Mouse (Mus musculus): Measurements from ENCODE around the gene Abr. TPM values are rescaled to one million over a fixed set of nuclear protein-coding genes. Genes with fewer than 3 reads are reported as not detected.

Abr gene
- 210 and 215 TPM in 2 replicates for polyA plus RNA-seq (2012; rRNA removed)

DNA sequence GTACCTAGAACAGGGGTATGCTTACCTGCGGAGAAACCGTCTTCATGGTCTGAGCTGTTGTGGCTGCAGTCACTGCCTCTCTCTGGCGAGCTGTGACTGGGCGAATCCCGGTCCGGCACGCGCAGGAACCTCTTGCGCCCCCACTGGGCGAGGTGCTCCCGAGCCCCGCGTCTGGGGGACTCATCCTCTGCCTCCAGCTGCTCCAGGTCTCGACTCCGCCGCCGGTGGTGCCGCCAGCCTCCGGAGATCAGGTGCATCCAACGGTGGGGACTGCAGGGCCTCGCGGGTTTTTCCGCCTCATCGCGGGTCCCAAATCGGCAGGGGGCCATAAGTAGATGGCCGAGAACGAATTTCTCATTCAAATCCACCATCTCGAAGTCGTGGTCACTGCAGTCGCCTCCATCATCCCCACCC, at the start of gene Abr:
Gene Abr (minus strand): TSS at position 163 of the 414 bp plus-strand sequence.
- TF ChIP-seq CTCF (IDR thresholded peaks at IDR 0.05; ENCODE audit: borderline replicate concordance, extremely low read depth, insufficient read depth, insufficient read length) (peak; percentile 21; the same call in 1 of the 2 replicates), POLR2A (IDR thresholded peaks at IDR 0.05; ENCODE audit: borderline replicate concordance, extremely low read depth, insufficient read depth, insufficient read length, poor library complexity, severe bottlenecking) (no peak)
- DNase-seq (ENCODE audit: low read depth), result peak; percentile 51

DNA sequence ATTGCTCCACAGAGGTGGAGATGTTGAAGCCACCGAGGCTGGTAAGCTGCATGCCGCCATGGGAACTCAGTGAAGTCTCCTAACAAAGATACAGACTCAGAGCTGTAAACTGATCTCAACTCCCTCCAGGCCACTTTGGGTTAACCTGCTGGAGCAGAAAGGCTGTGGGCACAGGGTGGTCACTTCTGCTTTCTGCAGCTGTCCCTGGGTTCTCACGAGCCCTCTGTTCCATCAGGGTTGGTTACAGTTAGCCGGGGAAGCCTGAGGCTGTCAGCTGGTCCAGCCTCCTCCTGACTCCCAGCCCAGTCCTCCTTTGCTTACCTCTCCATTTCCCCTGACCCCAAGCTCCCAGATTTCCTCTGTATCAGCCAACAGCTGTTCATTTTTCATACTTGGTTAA, 45.7 kb upstream of the Abr start:
- no peak for DNase-seq (ENCODE audit: low read depth)

DNA sequence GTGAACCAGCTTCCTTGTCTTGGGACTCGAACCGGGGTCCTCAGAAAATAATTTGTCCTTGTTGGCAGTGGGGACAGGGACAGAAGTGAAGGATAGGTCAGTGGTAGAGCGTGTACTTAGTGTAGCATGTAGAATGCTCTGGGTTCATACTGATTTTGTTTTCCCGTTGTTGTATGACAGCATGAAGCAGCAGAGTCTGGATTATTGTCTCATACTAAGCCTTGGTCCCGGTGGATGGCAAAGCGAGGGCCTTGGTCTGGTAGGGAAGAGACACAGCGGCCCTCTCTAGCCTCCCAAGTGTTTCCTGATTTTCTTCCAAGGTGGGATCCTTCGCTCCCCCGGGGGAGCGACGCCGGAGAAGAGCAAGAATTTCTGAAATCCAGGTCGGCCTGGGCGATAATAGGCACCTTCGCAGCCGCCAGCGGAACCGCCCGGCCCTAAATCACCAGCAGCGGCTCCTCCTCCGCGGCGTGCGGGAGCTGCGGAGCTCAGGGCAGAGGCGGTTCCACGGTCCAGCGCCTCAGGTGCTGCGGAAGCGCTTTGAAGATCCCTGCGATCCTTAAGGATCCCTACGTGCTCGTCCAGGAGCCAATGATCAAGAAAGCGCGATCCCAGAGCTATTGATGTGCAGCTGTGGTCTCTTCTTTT, 44.0 kb upstream of the Abr start:
- peak; percentile 50 for DNase-seq (ENCODE audit: low read depth)
- TF ChIP-seq POLR2A (IDR thresholded peaks at IDR 0.05; ENCODE audit: borderline replicate concordance, extremely low read depth, insufficient read depth, insufficient read length, poor library complexity, severe bottlenecking) (no peak), CTCF (IDR thresholded peaks at IDR 0.05; ENCODE audit: borderline replicate concordance, extremely low read depth, insufficient read depth, insufficient read length) (no peak)

More for the DNA sequence above, 45.7 kb upstream of the Abr start:
- no peak for TF ChIP-seq CTCF (IDR thresholded peaks at IDR 0.05; ENCODE audit: borderline replicate concordance, extremely low read depth, insufficient read depth, insufficient read length)
- TF ChIP-seq POLR2A (IDR thresholded peaks at IDR 0.05; ENCODE audit: borderline replicate concordance, extremely low read depth, insufficient read depth, insufficient read length, poor library complexity, severe bottlenecking), result no peak

DNA sequence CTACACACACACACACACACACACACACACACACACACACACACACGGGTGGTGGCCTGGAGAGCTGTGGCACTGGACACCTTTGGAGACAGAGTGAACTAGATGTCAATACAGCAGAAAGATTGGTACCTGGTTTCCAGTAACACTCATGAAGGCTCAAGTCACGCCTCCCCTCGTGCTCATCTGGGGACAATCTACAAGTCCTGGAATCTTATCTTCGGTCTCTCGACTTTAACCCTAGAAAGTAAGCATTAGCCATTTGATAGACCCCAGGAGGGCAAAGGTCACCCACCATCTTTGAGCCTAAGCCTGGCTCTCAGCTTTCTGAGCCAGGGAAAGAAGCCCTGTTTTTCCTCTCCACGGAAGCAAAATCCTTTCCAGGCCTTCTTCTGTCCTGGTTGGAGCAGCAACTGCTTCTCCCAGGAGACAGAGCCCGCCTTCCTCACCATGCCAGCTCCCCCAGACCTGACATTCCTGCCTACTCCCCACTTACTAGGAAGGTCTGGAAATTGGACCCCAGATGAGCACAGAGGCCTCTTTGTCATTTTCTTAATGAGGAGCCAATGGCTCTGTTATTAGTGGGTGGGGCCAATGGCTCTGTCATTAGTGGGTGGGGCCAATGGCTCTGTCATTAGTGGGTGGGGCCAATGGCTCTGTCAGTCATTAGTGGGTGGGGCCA, 39.8 kb upstream of the Abr start:
- DNase-seq (ENCODE audit: low read depth), result no peak
- TF ChIP-seq POLR2A (IDR thresholded peaks at IDR 0.05; ENCODE audit: borderline replicate concordance, extremely low read depth, insufficient read depth, insufficient read length, poor library complexity, severe bottlenecking), result no peak
- no peak for TF ChIP-seq CTCF (IDR thresholded peaks at IDR 0.05; ENCODE audit: borderline replicate concordance, extremely low read depth, insufficient read depth, insufficient read length)

DNA sequence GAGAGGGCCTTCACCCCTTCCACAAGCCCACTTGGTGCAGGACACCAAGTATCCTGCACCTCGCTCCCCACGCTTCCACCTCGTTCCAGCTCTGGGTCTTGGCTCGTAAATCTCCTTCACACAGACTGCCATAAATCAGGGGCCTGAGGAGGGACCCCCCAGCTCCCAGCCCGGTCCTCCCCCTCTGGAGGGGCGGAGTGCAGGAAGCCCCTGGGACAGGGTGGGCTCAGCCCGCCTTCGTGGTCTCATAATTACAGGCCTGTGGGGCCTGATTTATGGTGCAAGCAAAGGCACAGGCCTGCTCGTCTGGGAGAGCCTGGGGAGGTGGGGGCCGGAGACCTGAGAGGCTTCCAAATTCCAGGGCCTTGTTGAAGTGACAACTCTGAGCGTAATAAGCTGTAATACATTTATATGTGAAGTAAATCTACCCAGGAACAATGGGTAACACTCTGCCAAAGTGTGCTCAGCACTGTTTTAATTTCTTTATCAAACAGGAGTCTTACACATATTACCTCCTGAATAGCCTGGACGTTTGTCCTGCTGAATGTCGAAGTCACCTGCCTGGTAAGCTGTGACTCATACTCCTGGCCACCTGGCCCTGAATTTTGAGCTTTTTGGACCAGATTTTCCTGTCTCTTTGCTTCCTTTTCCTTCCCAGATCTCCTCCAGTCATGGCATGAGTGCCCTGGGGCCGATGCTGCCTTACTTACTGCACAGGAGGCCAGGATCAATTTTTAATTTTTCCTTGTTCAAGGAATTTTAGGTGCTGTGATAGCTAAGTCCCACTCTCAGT, 37.2 kb upstream of the Abr start:
- TF ChIP-seq CTCF (IDR thresholded peaks at IDR 0.05; ENCODE audit: borderline replicate concordance, extremely low read depth, insufficient read depth, insufficient read length), result no peak
- no peak for TF ChIP-seq POLR2A (IDR thresholded peaks at IDR 0.05; ENCODE audit: borderline replicate concordance, extremely low read depth, insufficient read depth, insufficient read length, poor library complexity, severe bottlenecking)

DNA sequence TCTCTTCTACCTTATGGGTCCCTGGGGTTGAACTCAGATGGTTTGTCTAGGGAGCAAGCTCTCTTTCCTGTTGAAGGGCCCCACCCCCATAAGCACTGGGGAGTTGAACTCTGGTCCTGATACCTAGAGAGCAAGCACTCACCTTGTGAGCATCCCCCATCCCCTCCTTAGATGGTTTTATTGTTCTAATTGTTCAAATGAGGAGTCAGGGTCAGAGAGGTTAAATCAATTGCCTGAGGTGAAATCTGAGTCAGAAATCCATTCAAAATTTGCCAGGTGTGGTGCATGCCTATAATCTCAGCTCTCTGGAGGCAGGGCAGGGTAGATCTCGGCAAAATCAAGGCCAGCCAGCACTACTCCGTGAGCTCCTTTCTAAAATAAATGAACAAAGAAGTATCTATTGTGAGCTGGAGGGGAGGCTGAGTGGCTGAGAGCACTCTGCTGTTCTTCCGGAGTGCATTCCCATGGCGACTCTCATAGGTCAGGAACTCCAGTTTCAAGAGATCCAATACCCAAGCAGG, 35.4 kb upstream of the Abr start:
- DNase-seq (ENCODE audit: low read depth), result no peak
- TF ChIP-seq CTCF (IDR thresholded peaks at IDR 0.05; ENCODE audit: borderline replicate concordance, extremely low read depth, insufficient read depth, insufficient read length) (no peak), POLR2A (IDR thresholded peaks at IDR 0.05; ENCODE audit: borderline replicate concordance, extremely low read depth, insufficient read depth, insufficient read length, poor library complexity, severe bottlenecking) (no peak)

More for the DNA sequence above, 37.2 kb upstream of the Abr start:
- DNase-seq (ENCODE audit: low read depth), result no peak

DNA sequence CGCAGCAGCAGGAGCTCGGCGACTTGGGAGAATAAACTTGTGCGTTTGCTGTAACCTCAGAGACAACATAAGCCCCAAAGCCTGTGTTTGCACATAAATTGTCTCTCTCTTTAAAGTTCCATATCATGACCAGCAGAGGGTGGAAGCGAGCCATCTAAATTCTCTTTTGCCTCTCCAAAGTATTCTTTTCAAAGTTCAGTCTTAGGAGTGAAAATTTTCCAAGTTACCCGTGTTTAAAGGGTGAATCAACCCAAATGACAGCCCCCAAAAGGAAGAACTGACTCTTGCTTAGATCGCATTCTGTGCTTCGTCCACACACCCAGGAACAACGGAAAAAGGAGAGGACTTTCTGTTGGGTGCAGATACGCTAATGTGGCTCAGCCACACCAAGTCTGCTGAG, 33.0 kb upstream of the Abr start:
- DNase-seq (ENCODE audit: low read depth), result peak; percentile 79
- peak; percentile 45; the same call in 1 of the 2 replicates for TF ChIP-seq CTCF (IDR thresholded peaks at IDR 0.05; ENCODE audit: borderline replicate concordance, extremely low read depth, insufficient read depth, insufficient read length)
- no peak for TF ChIP-seq POLR2A (IDR thresholded peaks at IDR 0.05; ENCODE audit: borderline replicate concordance, extremely low read depth, insufficient read depth, insufficient read length, poor library complexity, severe bottlenecking)

DNA sequence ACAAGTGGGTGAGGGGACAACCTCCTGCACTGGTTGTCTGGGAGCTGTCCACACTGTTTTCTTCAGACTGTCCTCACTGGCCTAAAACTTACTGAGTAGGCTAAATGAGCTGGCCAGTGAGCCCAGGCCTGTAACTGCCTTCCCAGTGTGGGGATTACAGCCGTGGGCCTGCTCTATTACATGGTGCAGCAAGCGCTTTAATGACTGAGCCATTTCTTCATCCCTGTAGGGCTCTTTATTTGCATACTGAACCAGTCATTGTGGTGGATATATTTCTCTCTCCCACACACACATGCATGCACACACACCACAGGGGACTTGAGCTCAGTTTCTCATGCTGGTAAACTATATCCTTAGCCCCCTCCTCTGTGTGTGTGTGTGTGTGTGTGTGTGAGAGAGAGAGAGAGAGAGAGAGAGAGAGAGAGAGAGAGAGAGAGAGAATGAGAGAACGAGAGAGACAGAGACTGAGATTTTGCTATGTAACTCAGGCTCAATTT, 30.8 kb upstream of the Abr start:
- DNase-seq (ENCODE audit: low read depth), result peak; percentile 26
- TF ChIP-seq CTCF (IDR thresholded peaks at IDR 0.05; ENCODE audit: borderline replicate concordance, extremely low read depth, insufficient read depth, insufficient read length), result no peak
- TF ChIP-seq POLR2A (IDR thresholded peaks at IDR 0.05; ENCODE audit: borderline replicate concordance, extremely low read depth, insufficient read depth, insufficient read length, poor library complexity, severe bottlenecking), result no peak

DNA sequence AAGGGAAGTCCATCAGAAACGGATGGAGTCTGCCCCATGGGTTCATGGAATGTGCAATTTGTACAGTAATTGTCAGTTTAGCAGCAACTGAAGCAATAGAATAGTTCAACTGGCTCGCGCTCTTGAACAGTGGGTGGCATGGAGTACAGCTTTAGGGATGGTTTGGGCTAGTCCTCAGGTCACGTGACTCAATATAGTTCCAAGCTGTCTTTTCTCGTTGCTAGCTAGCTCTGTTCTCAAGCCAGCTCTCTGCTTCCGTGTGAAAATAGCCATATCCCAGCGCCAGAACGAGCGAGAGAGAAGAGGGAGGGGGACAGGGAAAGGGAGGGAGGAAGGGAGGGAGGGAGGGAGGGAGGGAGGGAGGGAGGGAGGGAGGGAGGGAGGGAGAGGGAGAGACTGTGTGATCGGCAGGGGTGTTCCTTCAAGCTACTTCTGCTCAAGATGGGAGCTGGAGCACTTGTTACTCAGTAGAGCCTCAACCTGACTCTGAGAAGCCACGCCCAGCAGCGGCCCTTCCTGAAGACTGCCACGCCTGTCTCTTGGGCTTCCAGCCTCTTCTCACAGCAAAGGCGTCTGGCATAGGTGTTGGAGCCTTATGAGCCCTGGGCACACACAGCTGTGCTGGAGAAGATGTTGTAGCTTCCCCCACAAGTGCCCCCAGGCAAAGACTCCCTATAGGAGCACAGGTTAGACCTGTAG, 28.9 kb upstream of the Abr start:
- DNase-seq (ENCODE audit: low read depth), result peak; percentile 36
- TF ChIP-seq POLR2A (IDR thresholded peaks at IDR 0.05; ENCODE audit: borderline replicate concordance, extremely low read depth, insufficient read depth, insufficient read length, poor library complexity, severe bottlenecking), result no peak
- TF ChIP-seq CTCF (IDR thresholded peaks at IDR 0.05; ENCODE audit: borderline replicate concordance, extremely low read depth, insufficient read depth, insufficient read length), result no peak

DNA sequence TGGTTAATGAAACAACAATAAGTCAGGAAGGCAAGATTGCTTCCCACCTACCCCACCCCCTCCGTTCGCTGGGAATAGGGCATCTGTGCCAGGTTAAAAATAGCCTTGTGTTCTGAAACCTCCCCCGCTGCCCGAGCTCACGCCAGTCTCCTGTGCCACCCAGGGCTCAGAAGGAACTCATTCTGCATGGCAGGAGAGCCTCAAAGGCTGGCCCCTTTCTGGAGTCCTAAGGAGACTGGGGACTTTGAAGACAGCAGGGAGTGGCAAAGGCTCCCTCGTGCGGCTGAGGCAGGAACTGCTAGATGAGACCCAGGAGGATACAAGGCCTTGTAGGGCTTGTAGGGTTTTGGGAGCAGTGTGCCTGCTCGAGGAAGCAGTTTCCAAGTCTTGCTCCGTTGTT, 25.4 kb upstream of the Abr start:
- peak; percentile 90 for DNase-seq (ENCODE audit: low read depth)
- TF ChIP-seq CTCF (IDR thresholded peaks at IDR 0.05; ENCODE audit: borderline replicate concordance, extremely low read depth, insufficient read depth, insufficient read length) (peak; percentile 80), POLR2A (IDR thresholded peaks at IDR 0.05; ENCODE audit: borderline replicate concordance, extremely low read depth, insufficient read depth, insufficient read length, poor library complexity, severe bottlenecking) (no peak)

Data from brain, embryonic 14.5 days (tissue).